Mouse (Mus musculus) kidney, embryonic 15.5 days (tissue): ENCODE data around the gene Lgals4. TPM values are rescaled to one million over a fixed set of nuclear protein-coding genes. Genes with fewer than 3 reads are reported as not detected.

Source experiments
- ATAC-seq: fragments of 200-750 bp; cut with Nextera tagmentation; replicated peaks from 2 replicates; pipeline ENCODE4 v1.8.0; 2017; ENCODE audit warnings: moderate TSS enrichment; ENCODE audit not compliant: low FRiP score
- H3K27ac ChIP-seq: fragments of 300-500 bp; sonication (generic); 2 replicates; pipeline ENCODE4 v1.5.1; 2015; ENCODE audit warnings: mild to moderate bottlenecking, inconsistent platforms
- H3K27me3 ChIP-seq: fragments of 300-500 bp; sonication (generic); 2 replicates; pipeline ENCODE4 v1.6.1; 2015; ENCODE audit warnings: inconsistent platforms
- H3K36me3 ChIP-seq: fragments of 300-500 bp; sonication (generic); 2 replicates; pipeline ENCODE4 v1.6.1; 2015; ENCODE audit warnings: inconsistent platforms
- H3K4me1 ChIP-seq: fragments of 300-500 bp; sonication (generic); 2 replicates; pipeline ENCODE4 v1.6.1; 2015; ENCODE audit warnings: inconsistent platforms
- H3K4me2 ChIP-seq: fragments of 300-500 bp; sonication (generic); 2 replicates; pipeline ENCODE4 v1.6.1; 2015; ENCODE audit warnings: moderate library complexity, mild to moderate bottlenecking, inconsistent platforms
- H3K4me3 ChIP-seq: fragments of 300-500 bp; sonication (generic); replicated peaks from 2 replicates; pipeline ENCODE4 v1.5.1; 2015; ENCODE audit warnings: mild to moderate bottlenecking, inconsistent platforms
- H3K9ac ChIP-seq: fragments of 300-500 bp; sonication (generic); 2 replicates; pipeline ENCODE4 v1.6.1; 2015; ENCODE audit warnings: mild to moderate bottlenecking, inconsistent platforms
- H3K9me3 ChIP-seq: fragments of 300-500 bp; sonication (generic); replicated peaks from 2 replicates; pipeline ENCODE4 v1.6.1; 2016; ENCODE audit warnings: inconsistent platforms
- WGBS: fragments of 180-500 bp; shearing (Covaris S2); methylation state at CpG from one replicate; pipeline ENCODE4 v1.1.7; 2015; ENCODE audit warnings: mixed read lengths; 5-methylcytosine and 5-hydroxymethylcytosine counted together
- polyA plus RNA-seq: library from polyadenylated mRNA; unstranded; fragments of >200 nt; fragmentation: Nextera tagmentation; extraction: Ambion mirVana; gene quantifications from 2 replicates; pipeline ENCODE4 v1.2.1, GENCODE M21; 2015

The Lgals4 gene
- polyA plus RNA-seq, 1 experiment from 2014 or later, result 12.0 TPM

- no peaks in the 10 kb centered on the region for H3K27me3 ChIP-seq
- H3K9ac ChIP-seq, result no peak overlapping the region
- no peaks in the 10 kb centered on the region for H3K9me3 ChIP-seq
- ATAC-seq, result 0 out of 2 replicates have a peak, but pooled peaks have one; percentile 10
- no peak overlapping the region for H3K4me3 ChIP-seq
- H3K36me3 ChIP-seq, result peaks cover 99% of the 10 kb centered on the region
- H3K4me1 ChIP-seq, result peaks cover 75% of the 10 kb centered on the region
- WGBS, result 86% methylated on average over 18 of the region's 18 CpGs
- H3K27ac ChIP-seq, result no peak overlapping the region
- no peak overlapping the region for H3K4me2 ChIP-seq
Measured at GRCm38 (mm10) chr7:28818436-28818835, 15.2 kb upstream of the Lgals4 start.

- Histone ChIP-seq H3K9ac (no peak overlapping the region), H3K9me3 (no peaks in the 10 kb centered on the region), H3K36me3 (peaks cover 94% of the 10 kb centered on the region), H3K27ac (no peak overlapping the region), H3K4me3 (no peak overlapping the region), H3K4me1 (peaks cover 74% of the 10 kb centered on the region), H3K27me3 (no peaks in the 10 kb centered on the region), H3K4me2 (no peak overlapping the region)
- no peak for ATAC-seq
- WGBS, result 84% methylated on average over 4 of the region's 4 CpGs
Measured at GRCm38 (mm10) chr7:28818861-28819452, 14.7 kb upstream of the Lgals4 start.

GRCm38 (mm10) chr7:28819571-28819970 lies 14.1 kb upstream of the Lgals4 start:
- Histone ChIP-seq H3K4me1 (peaks cover 74% of the 10 kb centered on the region), H3K27ac (0 out of 2 replicates have a peak overlapping the region, but pooled peaks have one; percentile 18)
- WGBS, result 86% methylated on average over 4 of the region's 4 CpGs

GRCm38 (mm10) chr7:28820358-28821260 lies 13.0 kb upstream of the Lgals4 start:
- no peak overlapping the region for H3K4me2 ChIP-seq
- H3K36me3 ChIP-seq, result peaks cover 78% of the 10 kb centered on the region
- no peaks in the 10 kb centered on the region for H3K27me3 ChIP-seq
- H3K9ac ChIP-seq, result no peak overlapping the region
- H3K27ac ChIP-seq, result peak overlapping the region; percentile 63
- peaks cover 69% of the 10 kb centered on the region for H3K4me1 ChIP-seq
- H3K4me3 ChIP-seq, result no peak overlapping the region
- 65% methylated on average over 12 of the region's 12 CpGs for WGBS
- no peaks in the 10 kb centered on the region for H3K9me3 ChIP-seq
- no peak for ATAC-seq

More at GRCm38 (mm10) chr7:28819571-28819970, 14.1 kb upstream of the Lgals4 start:
- ATAC-seq, result no peak
- no peak overlapping the region for H3K4me2 ChIP-seq
- peaks cover 88% of the 10 kb centered on the region for H3K36me3 ChIP-seq
- H3K9ac ChIP-seq, result no peak overlapping the region
- H3K4me3 ChIP-seq, result no peak overlapping the region
- H3K9me3 ChIP-seq, result no peaks in the 10 kb centered on the region
- H3K27me3 ChIP-seq, result no peaks in the 10 kb centered on the region

GRCm38 (mm10) chr7:28821261-28821831 lies 12.3 kb upstream of the Lgals4 start:
- Histone ChIP-seq H3K27me3 (no peaks in the 10 kb centered on the region), H3K9me3 (no peaks in the 10 kb centered on the region), H3K4me1 (peaks cover 69% of the 10 kb centered on the region), H3K9ac (no peak overlapping the region), H3K4me3 (no peak overlapping the region), H3K27ac (peak overlapping the region; percentile 63), H3K4me2 (no peak overlapping the region), H3K36me3 (peaks cover 70% of the 10 kb centered on the region)
- 63% methylated on average over 10 of the region's 10 CpGs for WGBS
- ATAC-seq, result no peak

GRCm38 (mm10) chr7:28822556-28822955 lies 11.1 kb upstream of the Lgals4 start:
- Histone ChIP-seq H3K4me3 (no peak overlapping the region), H3K9ac (no peak overlapping the region), H3K27me3 (no peaks in the 10 kb centered on the region), H3K36me3 (peaks cover 58% of the 10 kb centered on the region), H3K9me3 (no peaks in the 10 kb centered on the region), H3K27ac (peak overlapping the region; percentile 57), H3K4me2 (no peak overlapping the region), H3K4me1 (peaks cover 62% of the 10 kb centered on the region)
- no peak for ATAC-seq
- WGBS, result 63% methylated on average over 1 of the region's 1 CpGs

GRCm38 (mm10) chr7:28822993-28823903 lies 10.4 kb upstream of the Lgals4 start:
- Histone ChIP-seq H3K9me3 (no peaks in the 10 kb centered on the region), H3K36me3 (peaks cover 51% of the 10 kb centered on the region), H3K4me1 (peaks cover 60% of the 10 kb centered on the region), H3K27ac (peak overlapping the region; percentile 81; the same call in 1 of the 2 replicates), H3K27me3 (no peaks in the 10 kb centered on the region), H3K9ac (no peak overlapping the region), H3K4me2 (no peak overlapping the region), H3K4me3 (no peak overlapping the region)
- 58% methylated on average over 10 of the region's 10 CpGs for WGBS
- no peak for ATAC-seq

- Histone ChIP-seq H3K27ac (peak overlapping the region; percentile 81), H3K27me3 (no peaks in the 10 kb centered on the region), H3K4me2 (no peak overlapping the region), H3K4me1 (peaks cover 55% of the 10 kb centered on the region), H3K4me3 (no peak overlapping the region), H3K36me3 (peaks cover 48% of the 10 kb centered on the region), H3K9me3 (no peaks in the 10 kb centered on the region), H3K9ac (no peak overlapping the region)
- ATAC-seq, result no peak
- 56% methylated on average over 2 of the region's 2 CpGs for WGBS
Measured at GRCm38 (mm10) chr7:28823932-28824331, 9.7 kb upstream of the Lgals4 start.

- 2% methylated on average over 33 of the region's 33 CpGs for WGBS
- H3K4me2 ChIP-seq, result peak within 1 kb of the TSS; percentile 56
- peaks cover 46% of the 10 kb centered on the region for H3K4me1 ChIP-seq
- no peaks in the 10 kb centered on the region for H3K9me3 ChIP-seq
- peak within 1 kb of the TSS; percentile 81 for H3K27ac ChIP-seq
- peaks cover 46% of the 10 kb centered on the region for H3K36me3 ChIP-seq
- H3K9ac ChIP-seq, result peak within 1 kb of the TSS; percentile 40
- no peaks in the 10 kb centered on the region for H3K27me3 ChIP-seq
- peak; percentile 77 for ATAC-seq
- peak within 1 kb of the TSS; percentile 53 for H3K4me3 ChIP-seq
Measured at GRCm38 (mm10) chr7:28824941-28825685, 8.5 kb upstream of the Lgals4 start, which contains the start of gene Ech1. Ech1 (plus strand) TSS chr7:28825217.

GRCm38 (mm10) chr7:28825686-28826401 lies 7.8 kb upstream of the Lgals4 start:
- WGBS, result 58% methylated on average over 11 of the region's 11 CpGs
- Histone ChIP-seq H3K4me1 (peaks cover 39% of the 10 kb centered on the region), H3K27ac (peak overlapping the region; percentile 81), H3K9me3 (no peaks in the 10 kb centered on the region), H3K4me3 (peak overlapping the region; percentile 53), H3K4me2 (peak overlapping the region; percentile 56), H3K27me3 (no peaks in the 10 kb centered on the region), H3K9ac (peak overlapping the region; percentile 35), H3K36me3 (peaks cover 46% of the 10 kb centered on the region)
- ATAC-seq, result no peak
